Mouse (Mus musculus): Measurements from ENCODE around the gene Relt. TPM values are rescaled to one million over a fixed set of nuclear protein-coding genes. Genes with fewer than 3 reads are reported as not detected.
"Not testable (repeated sequence)": the region's sequence is repeated elsewhere in the genome, so short reads cannot be mapped to it uniquely, and the experiment has no call there.

Gene Relt
- polyA plus RNA-seq, 1 experiment from 2014 or later: 2.2 TPM

DNA sequence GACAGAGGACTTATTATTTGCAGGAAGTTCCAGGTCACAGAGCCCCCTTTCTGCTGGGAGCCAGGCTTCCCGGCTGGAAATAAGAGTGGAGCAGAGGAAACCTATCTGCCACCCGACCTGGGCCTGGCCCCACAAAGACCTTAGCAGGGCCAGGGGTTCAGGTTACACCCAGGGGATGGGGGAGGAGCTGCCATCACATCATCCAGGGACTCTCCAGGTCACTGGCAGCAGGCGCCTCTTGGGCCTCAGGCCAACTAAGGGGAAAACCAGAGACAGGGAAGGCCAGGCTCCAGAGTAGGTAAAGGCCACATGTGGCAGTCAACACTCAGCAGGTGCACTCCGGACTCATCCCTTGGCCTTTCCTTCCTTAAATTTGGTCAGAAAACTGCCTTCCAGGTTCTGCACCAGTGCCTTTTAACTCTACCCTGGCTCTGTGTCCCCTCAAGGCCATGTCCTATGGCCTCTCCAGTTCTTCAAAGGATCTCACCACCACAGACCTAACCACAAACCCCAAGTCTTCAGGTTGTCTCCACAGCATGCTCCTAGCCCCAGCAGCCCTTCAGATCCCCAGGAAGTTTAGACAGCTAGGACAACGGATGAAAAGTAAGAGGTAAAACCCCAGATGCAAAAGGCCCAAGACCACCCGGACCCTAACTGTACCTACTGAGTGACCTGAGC lies 9.0 kb downstream of the Relt start:
- ATAC-seq (ENCODE audit: low FRiP score): no peak
- Histone ChIP-seq H3K9me3 (no peaks in the 10 kb centered on the region), H3K36me3 (replicated peaks) (no peaks in the 10 kb centered on the region), H3K27ac (no peak overlapping the region), H3K4me1 (peaks cover 23% of the 10 kb centered on the region), H3K9ac (no peak overlapping the region), H3K27me3 (no peaks in the 10 kb centered on the region), H3K4me2 (no peak overlapping the region), H3K4me3 (replicated peaks) (no peak overlapping the region)
- 52% methylated on average over 6 of the region's 6 CpGs for WGBS

- 84% methylated on average over 3 of the region's 3 CpGs for WGBS
- Histone ChIP-seq H3K9ac (no peak overlapping the region), H3K4me3 (replicated peaks) (no peak overlapping the region), H3K36me3 (replicated peaks) (no peaks in the 10 kb centered on the region), H3K27ac (no peak overlapping the region), H3K9me3 (no peaks in the 10 kb centered on the region), H3K4me2 (no peak overlapping the region), H3K27me3 (no peaks in the 10 kb centered on the region), H3K4me1 (peaks cover 23% of the 10 kb centered on the region)
- no peak for ATAC-seq (ENCODE audit: low FRiP score)
Measured at GRCm38 (mm10) chr7:100853396-100853795, 9.8 kb downstream of the Relt start.

DNA sequence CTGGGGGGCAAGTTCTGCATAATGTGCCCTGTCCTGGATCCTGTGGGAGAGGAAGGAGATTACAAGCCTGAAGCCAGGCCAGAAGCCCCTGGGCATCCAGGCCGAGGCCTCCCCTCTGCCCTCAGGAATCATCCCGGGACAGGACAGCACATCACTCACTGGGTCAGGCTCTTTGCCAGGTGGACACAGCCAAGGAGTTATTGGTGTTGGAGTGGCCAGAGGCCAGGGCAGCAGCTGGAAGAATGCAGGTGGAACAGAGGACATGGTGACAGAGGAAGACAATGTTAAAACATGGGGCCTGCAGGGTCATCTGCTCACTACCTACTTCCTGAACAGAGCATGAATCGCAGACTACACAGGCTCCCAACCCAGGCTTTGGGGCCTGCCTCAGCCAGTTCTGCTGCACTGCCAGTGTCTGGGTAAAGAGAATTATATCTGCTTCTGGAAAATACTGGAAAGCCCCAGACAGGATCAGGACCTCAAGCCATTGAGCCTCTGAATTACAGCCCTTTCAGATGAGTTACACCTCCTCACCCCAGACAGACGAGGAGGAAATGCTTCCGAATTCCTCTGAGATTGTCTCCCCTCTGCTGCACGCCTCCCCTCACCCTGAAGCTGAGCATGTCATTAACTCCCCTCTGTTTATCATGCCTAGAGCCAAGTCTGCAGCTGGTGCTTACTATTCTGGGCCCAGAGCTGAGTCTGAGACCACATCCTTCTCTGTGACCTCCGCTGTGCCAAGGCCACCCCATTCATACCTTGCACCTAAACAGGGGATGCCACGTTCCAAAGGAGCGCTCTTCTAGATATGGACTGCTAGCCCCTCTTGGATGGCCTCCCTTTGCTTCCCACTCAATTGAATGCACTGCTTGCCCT lies 11.5 kb downstream of the Relt start:
- Histone ChIP-seq H3K4me3 (replicated peaks) (no peak overlapping the region), H3K36me3 (replicated peaks) (no peaks in the 10 kb centered on the region), H3K9me3 (no peaks in the 10 kb centered on the region), H3K9ac (no peak overlapping the region), H3K4me1 (peaks cover 18% of the 10 kb centered on the region), H3K4me2 (no peak overlapping the region), H3K27ac (no peak overlapping the region), H3K27me3 (no peaks in the 10 kb centered on the region)
- 80% methylated on average over 9 of the region's 9 CpGs for WGBS
- no peak for ATAC-seq (ENCODE audit: low FRiP score)

- ATAC-seq (ENCODE audit: low FRiP score): no peak
- WGBS: 89% methylated on average over 2 of the region's 2 CpGs
- no peak overlapping the region for H3K9ac ChIP-seq
- no peak overlapping the region for H3K4me3 ChIP-seq (replicated peaks)
- H3K27ac ChIP-seq: no peak overlapping the region
- no peaks in the 10 kb centered on the region for H3K36me3 ChIP-seq (replicated peaks)
- H3K4me2 ChIP-seq: no peak overlapping the region
- no peaks in the 10 kb centered on the region for H3K27me3 ChIP-seq
- H3K4me1 ChIP-seq: peaks cover 5% of the 10 kb centered on the region
- H3K9me3 ChIP-seq: no peaks in the 10 kb centered on the region
Measured at GRCm38 (mm10) chr7:100849508-100849907, 13.7 kb downstream of the Relt start.

GRCm38 (mm10) chr7:100848744-100849143 lies 14.5 kb downstream of the Relt start:
- Histone ChIP-seq H3K27ac (no peak overlapping the region), H3K36me3 (replicated peaks) (no peaks in the 10 kb centered on the region), H3K4me3 (replicated peaks) (no peak overlapping the region), H3K9ac (no peak overlapping the region), H3K4me2 (no peak overlapping the region), H3K9me3 (no peaks in the 10 kb centered on the region), H3K4me1 (no peaks in the 10 kb centered on the region), H3K27me3 (no peaks in the 10 kb centered on the region)
- WGBS: 23% methylated on average over 6 of the region's 6 CpGs
- no peak for ATAC-seq (ENCODE audit: low FRiP score)

DNA sequence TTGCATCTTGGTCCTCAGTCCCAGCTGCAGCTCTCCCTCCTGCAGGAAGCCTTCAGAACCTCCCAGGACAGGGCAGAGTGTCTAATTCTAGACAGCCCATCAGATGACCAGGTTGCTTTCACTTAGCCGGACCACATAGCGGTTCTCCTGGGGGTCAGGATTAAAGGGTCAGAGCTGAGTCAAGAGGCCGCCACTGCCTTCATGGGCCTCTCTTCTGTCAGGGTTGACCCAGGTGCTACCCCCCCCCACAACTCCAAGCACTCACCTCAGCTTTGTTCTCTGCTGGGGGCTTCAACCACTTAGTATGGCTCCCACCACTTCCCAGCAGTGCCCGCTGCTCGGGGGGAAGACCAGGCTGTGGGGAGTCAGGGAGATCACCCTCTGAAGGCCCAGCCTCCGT lies 16.1 kb downstream of the Relt start:
- H3K4me3 ChIP-seq (replicated peaks): no peak overlapping the region
- H3K4me1 ChIP-seq: no peaks in the 10 kb centered on the region
- H3K36me3 ChIP-seq (replicated peaks): peaks cover 4% of the 10 kb centered on the region; the same call in 1 of the 2 replicates
- no peaks in the 10 kb centered on the region for H3K9me3 ChIP-seq
- no peak overlapping the region for H3K9ac ChIP-seq
- H3K27ac ChIP-seq: no peak overlapping the region
- no peaks in the 10 kb centered on the region for H3K27me3 ChIP-seq
- no peak overlapping the region for H3K4me2 ChIP-seq
- ATAC-seq (ENCODE audit: low FRiP score): no peak
- 85% methylated on average over 6 of the region's 6 CpGs for WGBS

- H3K27ac ChIP-seq; H3K27me3 ChIP-seq; H3K9ac ChIP-seq; H3K4me1 ChIP-seq; H3K4me3 ChIP-seq (replicated peaks); H3K4me2 ChIP-seq; ATAC-seq (ENCODE audit: low FRiP score); H3K9me3 ChIP-seq: not testable (repeated sequence)
- H3K36me3 ChIP-seq (replicated peaks): peaks cover 11% of the 10 kb centered on the region; the same call in 1 of the 2 replicates
- WGBS: 81% methylated on average over 7 of the region's 7 CpGs
Measured at GRCm38 (mm10) chr7:100846033-100846432, 17.2 kb downstream of the Relt start.

DNA sequence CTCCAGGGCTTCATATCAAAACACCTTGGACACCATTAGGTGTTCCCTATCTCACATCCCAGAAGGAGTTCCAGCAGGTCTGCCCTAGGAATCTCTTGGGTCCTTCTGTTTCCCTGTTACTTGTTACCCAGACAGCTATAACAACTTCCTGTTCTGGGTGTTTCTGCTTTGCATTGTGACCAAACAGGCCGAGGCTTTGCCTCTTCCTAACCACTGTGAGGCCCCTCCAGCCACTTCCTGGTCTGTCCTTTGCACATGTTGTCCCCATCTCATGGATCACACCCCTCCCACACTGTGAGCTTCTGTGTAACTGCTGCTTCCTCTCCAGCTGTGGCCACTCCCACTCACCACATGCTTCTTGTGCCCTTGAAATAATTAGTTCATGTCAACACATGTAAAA lies 17.8 kb downstream of the Relt start:
- Histone ChIP-seq H3K9ac (no peak overlapping the region), H3K9me3 (no peaks in the 10 kb centered on the region), H3K27me3 (no peaks in the 10 kb centered on the region), H3K4me1 (no peaks in the 10 kb centered on the region), H3K36me3 (replicated peaks) (peaks cover 11% of the 10 kb centered on the region; the same call in 1 of the 2 replicates), H3K4me2 (no peak overlapping the region), H3K27ac (no peak overlapping the region), H3K4me3 (replicated peaks) (no peak overlapping the region)
- ATAC-seq (ENCODE audit: low FRiP score): no peak
- WGBS: 68% methylated on average over 1 of the region's 1 CpGs

DNA sequence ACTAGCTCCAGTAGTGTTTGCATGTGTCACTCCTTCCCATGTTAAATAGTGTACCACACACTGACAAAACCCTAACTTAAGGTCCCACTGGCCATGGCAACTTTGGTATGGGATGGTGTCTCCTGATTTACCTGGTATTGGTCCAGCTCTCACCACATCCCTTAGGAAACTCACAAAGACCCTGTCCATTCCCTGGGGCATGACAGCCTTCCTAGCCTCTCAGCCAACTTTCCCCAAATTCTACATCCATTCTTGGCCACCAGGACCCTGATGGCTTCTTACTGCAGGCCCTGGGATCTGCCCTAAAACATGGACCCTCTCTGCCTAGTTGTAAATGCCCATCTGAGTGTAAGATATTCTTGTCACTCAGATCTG lies 18.2 kb downstream of the Relt start:
- Histone ChIP-seq H3K36me3 (replicated peaks) (peaks cover 11% of the 10 kb centered on the region; the same call in 1 of the 2 replicates), H3K27me3 (no peaks in the 10 kb centered on the region), H3K27ac (no peak overlapping the region), H3K9ac (no peak overlapping the region), H3K4me3 (replicated peaks) (no peak overlapping the region), H3K9me3 (no peaks in the 10 kb centered on the region), H3K4me1 (no peaks in the 10 kb centered on the region), H3K4me2 (no peak overlapping the region)
- ATAC-seq (ENCODE audit: low FRiP score): no peak

GRCm38 (mm10) chr7:100844385-100845025 lies 18.7 kb downstream of the Relt start:
- H3K9me3 ChIP-seq: no peaks in the 10 kb centered on the region
- H3K4me2 ChIP-seq: no peak overlapping the region
- no peak overlapping the region for H3K4me3 ChIP-seq (replicated peaks)
- H3K9ac ChIP-seq: no peak overlapping the region
- peaks cover 14% of the 10 kb centered on the region; the same call in 1 of the 2 replicates for H3K36me3 ChIP-seq (replicated peaks)
- H3K4me1 ChIP-seq: no peaks in the 10 kb centered on the region
- ATAC-seq (ENCODE audit: low FRiP score): no peak
- H3K27ac ChIP-seq: peak overlapping the region; percentile 13; the same call in 1 of the 2 replicates
- H3K27me3 ChIP-seq: no peaks in the 10 kb centered on the region
- WGBS: 80% methylated on average over 2 of the region's 2 CpGs

DNA sequence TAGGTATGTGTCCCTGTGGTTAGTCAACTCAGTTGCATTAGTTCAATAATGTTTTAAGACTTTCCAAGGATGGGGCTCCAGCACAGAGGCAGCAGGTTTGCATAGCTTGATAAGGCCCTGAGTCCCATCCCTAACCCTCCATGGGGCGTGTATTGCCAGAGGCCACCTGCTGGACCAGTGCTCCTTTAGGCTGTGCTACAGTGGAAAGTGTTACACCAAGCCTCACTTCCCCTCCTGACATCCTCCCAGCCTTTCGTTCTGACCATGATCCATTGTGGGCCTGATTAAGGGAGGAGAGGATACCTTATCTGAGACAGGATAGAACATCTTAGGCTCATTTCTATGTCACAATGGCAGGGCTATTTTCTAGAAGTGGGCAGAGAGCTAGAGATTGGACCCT lies 19.4 kb downstream of the Relt start:
- Histone ChIP-seq H3K27ac (no peak overlapping the region), H3K27me3 (no peaks in the 10 kb centered on the region), H3K9me3 (no peaks in the 10 kb centered on the region), H3K4me3 (replicated peaks) (no peak overlapping the region), H3K36me3 (replicated peaks) (peaks cover 19% of the 10 kb centered on the region; the same call in 1 of the 2 replicates), H3K9ac (no peak overlapping the region), H3K4me1 (no peaks in the 10 kb centered on the region), H3K4me2 (no peak overlapping the region)
- ATAC-seq (ENCODE audit: low FRiP score): no peak
- 91% methylated on average over 2 of the region's 2 CpGs for WGBS

DNA sequence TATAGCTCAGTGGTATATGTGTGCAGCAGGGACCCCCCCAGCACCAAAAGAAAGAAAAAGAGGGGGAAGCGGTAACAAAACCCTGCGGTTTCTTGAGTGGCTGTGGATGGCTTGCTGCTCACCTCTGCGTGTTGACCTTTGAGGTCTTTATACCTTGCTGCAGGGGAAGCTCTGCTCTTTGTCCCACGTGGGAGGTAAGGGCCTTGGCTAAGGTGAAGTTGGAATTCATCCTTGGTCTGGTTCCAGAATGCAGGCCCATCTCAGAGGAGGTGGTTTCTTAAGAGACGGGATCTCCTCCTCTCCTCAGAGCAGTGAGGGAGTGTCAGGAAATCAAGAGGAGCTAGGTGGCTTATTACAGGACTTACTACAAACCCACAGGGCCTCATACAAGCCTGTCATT lies 21.1 kb downstream of the Relt start:
- ATAC-seq (ENCODE audit: low FRiP score): no peak
- Histone ChIP-seq H3K9ac (no peak overlapping the region), H3K27me3 (no peaks in the 10 kb centered on the region), H3K36me3 (replicated peaks) (peaks cover 30% of the 10 kb centered on the region), H3K4me1 (no peaks in the 10 kb centered on the region), H3K27ac (no peak overlapping the region), H3K4me3 (replicated peaks) (no peak overlapping the region), H3K9me3 (no peaks in the 10 kb centered on the region), H3K4me2 (no peak overlapping the region)
- WGBS: 84% methylated on average over 5 of the region's 5 CpGs
